ENCODE assay signal across 11 mouse cellular contexts in the genomic region with DNA sequence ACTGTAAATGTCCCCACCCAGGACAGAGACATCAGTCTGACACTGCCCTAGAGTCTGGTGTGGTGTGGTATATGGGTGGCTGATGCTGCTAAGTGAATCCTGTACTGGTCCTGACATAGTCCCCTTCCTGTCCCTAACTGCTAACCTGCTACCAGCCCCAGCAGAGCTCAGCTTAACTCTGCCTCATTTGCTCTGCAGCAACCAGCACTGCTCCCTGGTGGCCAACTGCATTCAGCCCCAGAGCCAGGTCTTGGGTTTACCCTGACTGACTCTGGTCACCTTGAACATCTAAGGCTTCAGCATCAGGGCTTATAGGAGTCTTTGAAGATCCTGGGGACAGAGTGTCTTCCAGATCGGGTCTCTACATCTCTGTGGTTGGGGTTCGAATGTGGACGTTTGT. TPM values are rescaled to one million over a fixed set of nuclear protein-coding genes. Genes with fewer than 3 reads are reported as not detected.
A peak's percentile ranks its signal among the peaks of the same experiment; 100 is the strongest.
DNase-seq lines count a peak whose midpoint lies in the region; ATAC-seq and TF ChIP-seq lines count a peak whose summit lies in the region.
"Had no signal": no experiment of that assay in that cellular context is flagged by ENCODE, and none has a peak within 500 bp of the region (broad histone marks: within the 10 kb centered on the region; RNA-seq: fewer than 3 reads in every experiment).

No protein-coding gene starts in this region.

- 51% methylated on average over 3 of the region's 3 CpGs for WGBS in liver, embryonic 14.5 days (ENCODE audit: insufficient replicate concordance)
- 79% methylated on average over 3 of the region's 3 CpGs for WGBS in liver, embryonic 11.5 days
- 84% methylated on average over 3 of the region's 3 CpGs for WGBS in thymus, adult 2 months
- 87% methylated on average over 3 of the region's 3 CpGs for WGBS in hindbrain, embryonic 10.5 days

- H3K9me3 ChIP-seq in liver, embryonic 14.5 days (ENCODE audit: control insufficient read depth, low read length): no peaks in the 10 kb centered on the region
- no peaks in the 10 kb centered on the region for H3K9me3 ChIP-seq in liver, embryonic 11.5 days (ENCODE audit: control insufficient read depth, low read length)
- H3K9me3 ChIP-seq in hindbrain, embryonic 10.5 days: peaks cover 13% of the 10 kb centered on the region; the same call in 1 of the 2 replicates

- no peaks in the 10 kb centered on the region for H3K27me3 ChIP-seq in liver, embryonic 14.5 days (ENCODE audit: control insufficient read depth, insufficient read depth, low read length)
- peaks cover 20% of the 10 kb centered on the region for H3K27me3 ChIP-seq in liver, embryonic 11.5 days (replicated peaks; ENCODE audit: control insufficient read depth, insufficient read depth, low read length)
- H3K27me3 ChIP-seq in thymus, adult 2 months (ENCODE audit: control insufficient read depth, insufficient read depth, low read length): no peaks in the 10 kb centered on the region
- no peaks in the 10 kb centered on the region for H3K27me3 ChIP-seq in hindbrain, embryonic 10.5 days (ENCODE audit: insufficient read depth, poor library complexity, severe bottlenecking)

- no peaks in the 10 kb centered on the region for H3K4me1 ChIP-seq in liver, embryonic 14.5 days (replicated peaks; ENCODE audit: control insufficient read depth in 2 of 2, insufficient read depth in 2 of 2, low read length in 1 of 2)
- H3K4me1 ChIP-seq in liver, embryonic 11.5 days (replicated peaks; ENCODE audit: control insufficient read depth, insufficient read depth, low read length): no peaks in the 10 kb centered on the region
- peaks cover 18% of the 10 kb centered on the region for H3K4me1 ChIP-seq in thymus, adult 2 months (replicated peaks; ENCODE audit: control insufficient read depth, insufficient read depth, low read length)
- H3K4me1 ChIP-seq in hindbrain, embryonic 10.5 days (replicated peaks): 0 out of 2 replicates have a peak, but pooled peaks cover 16% of the 10 kb centered on the region

- no peak for TF ChIP-seq POLR2A in thymus, adult 2 months (IDR thresholded peaks at IDR 0.05; ENCODE audit: control insufficient read depth, extremely low read depth, insufficient read depth, low read length, poor library complexity)

- ATAC-seq in liver, embryonic 14.5 days (ENCODE audit: insufficient read depth): no peak
- ATAC-seq in liver, embryonic 11.5 days (replicated peaks; ENCODE audit: low FRiP score): no peak
- ATAC-seq in granulocyte monocyte progenitor cell, adult 5-6 weeks (replicated peaks; ENCODE audit: poor library complexity, severe bottlenecking): peak; percentile 76

- DNase-seq in adrenal gland, postnatal 14 days: peak; percentile 55
- DNase-seq in adrenal gland, adult 2 months: no peak
- no peak for DNase-seq in liver, embryonic 14.5 days (ENCODE audit: low read depth in 3 of 3, low spot score in 3 of 3)
- no peak for DNase-seq in liver, embryonic 11.5 days (ENCODE audit: low spot score)
- peak; percentile 72 for DNase-seq in thymus, adult 2 months
- no peak for DNase-seq in hindbrain, embryonic 10.5 days (ENCODE audit: low spot score)
- DNase-seq in layer of hippocampus, adult 18-20 months (ENCODE audit: low spot score in 2 of 2): no peak
- DNase-seq: cerebellum, adult 9-11 months; kidney, postnatal 36 days; lung, postnatal 4 days had no signal

- no peak for TF ChIP-seq EP300 in liver, embryonic 14.5 days (IDR thresholded peaks at IDR 0.05; ENCODE audit: low read depth)

- H3K36me3 ChIP-seq in liver, embryonic 14.5 days (replicated peaks; ENCODE audit: control insufficient read depth, insufficient read depth, low read depth): no peaks in the 10 kb centered on the region
- peaks cover 2% of the 10 kb centered on the region; the same call in 1 of the 2 replicates for H3K36me3 ChIP-seq in liver, embryonic 11.5 days (ENCODE audit: control insufficient read depth, insufficient read depth, low read length)
- no peaks in the 10 kb centered on the region for H3K36me3 ChIP-seq in thymus, adult 2 months (ENCODE audit: control insufficient read depth, insufficient read depth, low read length)
- peaks cover 88% of the 10 kb centered on the region for H3K36me3 ChIP-seq in hindbrain, embryonic 10.5 days

- H3K27ac ChIP-seq in liver, embryonic 14.5 days: no peak overlapping the region
- no peak overlapping the region for H3K27ac ChIP-seq in liver, embryonic 11.5 days (ENCODE audit: low read depth, low read length)
- no peak overlapping the region for H3K27ac ChIP-seq in thymus, adult 2 months (ENCODE audit: control insufficient read depth, insufficient read depth, low read length)
- H3K27ac ChIP-seq in hindbrain, embryonic 10.5 days: no peak overlapping the region

- no peak overlapping the region for H3K9ac ChIP-seq in liver, embryonic 14.5 days (replicated peaks)
- H3K9ac ChIP-seq in liver, embryonic 11.5 days (ENCODE audit: low read depth, low read length): no peak overlapping the region

- H3K4me3 ChIP-seq in liver, embryonic 14.5 days (ENCODE audit: insufficient read depth in 1 of 2, low read depth in 2 of 2, low read length in 2 of 2): no peak overlapping the region
- H3K4me3 ChIP-seq in liver, embryonic 11.5 days (ENCODE audit: low read depth, low read length): no peak overlapping the region
- H3K4me3 ChIP-seq in thymus, adult 2 months (ENCODE audit: control insufficient read depth, insufficient read depth, low read length): no peak overlapping the region
- H3K4me3 ChIP-seq in hindbrain, embryonic 10.5 days: no peak overlapping the region

- TF ChIP-seq CTCF in liver, embryonic 14.5 days (IDR thresholded peaks at IDR 0.05; ENCODE audit: low read depth): peak; percentile 44
- peak; percentile 50; the same call in 1 of the 2 replicates for TF ChIP-seq CTCF in thymus, adult 2 months (IDR thresholded peaks at IDR 0.05; ENCODE audit: borderline replicate concordance, control insufficient read depth, extremely low read depth, insufficient read depth, low read length, poor library complexity)

- H3K4me2 ChIP-seq in liver, embryonic 14.5 days (ENCODE audit: low read depth): no peak overlapping the region
- no peak overlapping the region for H3K4me2 ChIP-seq in liver, embryonic 11.5 days

RNA-seq across cellular contexts. Expression of gene Pxylp1, which starts 50.5 kb away (rescaled TPM):
- total RNA-seq in adrenal gland, postnatal 14 days (2021): 8.0 and 8.4 TPM in 2 replicates
- total RNA-seq in adrenal gland, adult 2 months (2021): 10 to 100 TPM in 1 of 2 experiments, 1 to 10 TPM in 1; 5.6 to 13.0 TPM
- polyA plus RNA-seq in adrenal gland, adult 2 months (2012; rRNA removed): 2.7 and 2.9 TPM in 2 replicates
- 1.3 and 1.4 TPM in 2 replicates for polyA plus RNA-seq in liver, embryonic 14.5 days (2012; rRNA removed)
- polyA plus RNA-seq in liver, embryonic 14.5 days (2014; fragmentation: Nextera tagmentation; extraction: Ambion mirVana): 3.0 and 3.5 TPM in 2 replicates
- 3.4 and 5.5 TPM in 2 replicates for polyA plus RNA-seq in liver, embryonic 11.5 days (2014; fragmentation: Nextera tagmentation; extraction: Ambion mirVana)
- 78.2 and 85.4 TPM in 2 replicates for total RNA-seq in granulocyte monocyte progenitor cell, adult 5-6 weeks (2014; fragmentation: Nextera tagmentation)
- 60.4 and 80.7 TPM in 2 replicates for total RNA-seq in granulocyte monocyte progenitor cell, adult 5-6 weeks (2017)
- 4.4 and 4.9 TPM in 2 replicates for polyA plus RNA-seq in thymus, adult 2 months (2012; rRNA removed)
- 28.5 and 33.1 TPM in 2 replicates for polyA plus RNA-seq in hindbrain, embryonic 10.5 days (2016; fragmentation: Nextera tagmentation; extraction: Ambion mirVana)
- 10 to 100 TPM; 18.7 to 23.6 TPM for total RNA-seq in layer of hippocampus, adult 18-20 months (2021)

Comparison
In these comparisons a context has a peak if more than half of its experiments do, and no peak if none do; other contexts are left out.
1. DNase-seq: peak in adrenal gland, postnatal 14 days (single experiment) and thymus, adult 2 months (single experiment); none in adrenal gland, adult 2 months (single experiment), liver, embryonic 14.5 days (0 of 3), liver, embryonic 11.5 days (single experiment), hindbrain, embryonic 10.5 days (single experiment) and layer of hippocampus, adult 18-20 months (0 of 2).